Mouse (Mus musculus) limb, embryonic 11.5 days (tissue): ENCODE results near the gene Nbas. TPM values are rescaled to one million over a fixed set of nuclear protein-coding genes. Genes with fewer than 3 reads are reported as not detected.
A peak's percentile ranks its signal among the peaks of the same experiment; 100 is the strongest.

Experiments used
- ATAC-seq: fragments of 200-750 bp; cut with Nextera tagmentation; 2 replicates; pipeline ENCODE4 v1.8.0; 2017; ENCODE audit warnings: low read depth; ENCODE audit not compliant: insufficient number of reproducible peaks, low FRiP score, low TSS enrichment
- DNase-seq: peaks from one replicate; pipeline ENCODE4 v3.0.0-alpha.2; 2015; ENCODE audit warnings: low spot score
- H3K27ac ChIP-seq: fragments of 300-500 bp; sonication (generic); replicated peaks from 2 replicates; pipeline ENCODE4 v1.5.1; 2014; ENCODE audit warnings: low read depth, mild to moderate bottlenecking, low read length
- H3K27me3 ChIP-seq: fragments of 300-500 bp; sonication (generic); 2 replicates; pipeline ENCODE4 v1.6.1; 2014; ENCODE audit warnings: mild to moderate bottlenecking, low read length, mixed read lengths; ENCODE audit not compliant: control insufficient read depth, insufficient read depth
- H3K36me3 ChIP-seq: fragments of 300-500 bp; sonication (generic); 2 replicates; pipeline ENCODE4 v1.6.1; 2014; ENCODE audit warnings: mild to moderate bottlenecking, low read length, moderate library complexity, mixed read lengths; ENCODE audit not compliant: control insufficient read depth, insufficient read depth
- H3K4me1 ChIP-seq: fragments of 300-500 bp; sonication (generic); 2 replicates; pipeline ENCODE4 v1.6.1; 2014; ENCODE audit warnings: low read length, mixed read lengths; ENCODE audit not compliant: control insufficient read depth, insufficient read depth
- H3K4me2 ChIP-seq: fragments of 300-500 bp; sonication (generic); 2 replicates; pipeline ENCODE4 v1.6.1; 2014; ENCODE audit warnings: low read depth, mild to moderate bottlenecking, moderate library complexity; ENCODE audit not compliant: severe bottlenecking
- H3K4me3 ChIP-seq: fragments of 300-500 bp; sonication (generic); 2 replicates; pipeline ENCODE4 v1.5.1; 2014; ENCODE audit warnings: low read depth, low read length
- H3K9ac ChIP-seq: fragments of 300-500 bp; sonication (generic); 2 replicates; pipeline ENCODE4 v1.6.1; 2014; ENCODE audit warnings: mild to moderate bottlenecking, low read length
- H3K9me3 ChIP-seq: fragments of 300-500 bp; sonication (generic); 2 replicates; pipeline ENCODE4 v1.6.1; 2016; ENCODE audit warnings: low read length; ENCODE audit not compliant: control insufficient read depth
- WGBS: fragments of 180-500 bp; shearing (Covaris S2); extraction: QIAGEN DNeasy Blood & Tissue Kit; methylation state at CpG from one replicate; pipeline ENCODE4 v1.1.7; 2014; 5-methylcytosine and 5-hydroxymethylcytosine counted together
- polyA plus RNA-seq: library from polyadenylated mRNA; unstranded; fragments of >200 nt; fragmentation: Nextera tagmentation; extraction: Ambion mirVana; gene quantifications from 2 replicates; pipeline ENCODE4 v1.2.1, GENCODE M21; 2014

Gene Nbas
- polyA plus RNA-seq, 1 experiment from 2014 or later = 16.4 TPM

DNA sequence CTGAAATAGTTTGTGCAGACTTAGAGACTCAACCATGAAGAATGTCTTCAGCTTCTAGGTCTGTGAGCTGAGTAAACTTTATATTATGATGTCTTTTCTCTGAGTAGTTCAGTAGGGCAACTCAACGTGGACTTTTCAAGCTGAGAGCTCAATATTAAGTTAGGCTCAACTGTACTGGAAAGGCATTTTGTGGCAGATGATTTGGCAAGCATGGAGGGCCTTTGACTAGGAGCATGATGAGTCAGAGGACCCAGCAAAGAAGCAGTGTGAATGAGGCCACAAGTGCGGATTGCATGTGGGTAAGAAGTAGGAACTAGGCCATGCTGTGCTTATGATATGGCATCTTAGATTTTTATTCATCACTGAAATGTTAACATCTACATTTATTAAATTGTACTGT lies 205.9 kb downstream of the Nbas start:
- Histone ChIP-seq H3K9me3 (no peaks in the 10 kb centered on the region), H3K27me3 (no peaks in the 10 kb centered on the region), H3K4me3 (no peak overlapping the region), H3K27ac (no peak overlapping the region), H3K4me1 (no peaks in the 10 kb centered on the region), H3K9ac (no peak overlapping the region), H3K36me3 (no peaks in the 10 kb centered on the region), H3K4me2 (no peak overlapping the region)
- DNase-seq (no peak), ATAC-seq (no peak)
- 88% methylated on average over 2 of the region's 2 CpGs for WGBS

DNA sequence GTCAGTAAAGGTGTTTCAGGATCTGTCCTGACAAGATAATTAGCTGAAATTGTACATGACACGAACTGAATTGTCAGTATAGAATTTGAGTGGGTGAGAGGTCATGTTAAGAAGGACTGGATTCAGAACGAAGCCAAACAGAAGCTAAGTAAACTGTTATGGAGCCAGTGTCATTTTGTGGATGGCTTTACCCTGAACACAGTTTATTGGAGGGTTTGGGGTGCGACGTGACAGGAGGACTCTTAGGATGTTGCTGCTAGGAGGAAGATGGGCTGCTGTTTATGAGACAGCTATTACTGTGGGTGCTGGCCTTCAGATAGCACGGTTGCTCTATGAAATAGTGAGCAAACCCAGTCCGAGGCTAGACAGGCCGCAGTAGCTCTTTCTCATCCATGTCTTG lies 210.2 kb downstream of the Nbas start:
- WGBS = 79% methylated on average over 7 of the region's 7 CpGs
- no peak for ATAC-seq
- no peaks in the 10 kb centered on the region for H3K4me1 ChIP-seq

DNA sequence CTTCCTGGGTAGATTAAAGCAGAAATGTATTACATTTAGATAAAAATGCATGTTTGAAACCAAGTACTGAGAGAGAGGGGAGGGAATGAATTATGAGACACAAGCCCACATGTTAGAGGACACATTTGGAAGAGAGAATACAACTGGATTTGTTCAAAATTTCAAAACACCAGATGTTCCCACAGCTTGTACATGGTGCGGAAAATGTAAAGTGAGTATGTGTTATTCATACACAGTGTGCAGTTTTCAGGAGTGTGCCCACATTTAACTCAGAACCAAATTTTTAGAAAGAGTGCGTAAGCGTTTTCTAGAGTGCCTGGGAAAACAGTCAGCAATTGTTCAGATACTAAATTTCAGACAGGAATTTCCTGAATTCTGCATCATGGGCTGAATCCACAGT lies 217.3 kb downstream of the Nbas start:
- Histone ChIP-seq H3K4me3 (no peak overlapping the region), H3K9ac (no peak overlapping the region), H3K4me1 (no peaks in the 10 kb centered on the region), H3K27ac (no peak overlapping the region), H3K36me3 (no peaks in the 10 kb centered on the region), H3K9me3 (no peaks in the 10 kb centered on the region), H3K4me2 (no peak overlapping the region), H3K27me3 (no peaks in the 10 kb centered on the region)
- WGBS = 84% methylated on average over 3 of the region's 3 CpGs
- no peak for ATAC-seq
- DNase-seq = peak; percentile 1

More for the DNA sequence above, 210.2 kb downstream of the Nbas start:
- Histone ChIP-seq H3K27me3 (no peaks in the 10 kb centered on the region), H3K27ac (no peak overlapping the region), H3K4me2 (no peak overlapping the region), H3K9ac (no peak overlapping the region), H3K9me3 (no peaks in the 10 kb centered on the region), H3K4me3 (no peak overlapping the region), H3K36me3 (no peaks in the 10 kb centered on the region)
- DNase-seq = peak; percentile 5

DNA sequence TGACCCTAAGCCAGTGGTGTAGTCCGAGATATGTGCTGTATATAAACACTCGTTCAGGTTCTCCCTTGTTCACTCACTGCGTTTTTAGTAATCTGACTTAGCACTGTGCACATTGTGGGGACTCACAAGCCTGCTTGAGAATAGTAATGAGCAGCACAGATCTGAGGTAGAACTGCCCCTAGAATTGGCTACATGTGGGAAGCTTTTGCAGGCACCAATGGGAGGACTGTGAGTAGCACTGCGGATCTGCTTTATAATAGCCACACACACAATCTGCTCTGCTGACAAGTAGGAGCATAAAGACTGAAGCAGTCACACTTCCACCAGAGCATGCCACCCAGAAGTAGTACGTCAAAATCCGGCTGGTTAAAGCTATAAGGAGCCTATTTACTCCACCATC lies 228.3 kb downstream of the Nbas start:
- H3K27ac ChIP-seq = no peak overlapping the region
- no peak for ATAC-seq
- no peak overlapping the region for H3K4me2 ChIP-seq
- no peaks in the 10 kb centered on the region for H3K36me3 ChIP-seq
- no peaks in the 10 kb centered on the region for H3K4me1 ChIP-seq
- no peak overlapping the region for H3K4me3 ChIP-seq
- H3K9ac ChIP-seq = no peak overlapping the region
- 90% methylated on average over 6 of the region's 6 CpGs for WGBS
- no peak for DNase-seq
- H3K27me3 ChIP-seq = no peaks in the 10 kb centered on the region
- H3K9me3 ChIP-seq = no peaks in the 10 kb centered on the region

DNA sequence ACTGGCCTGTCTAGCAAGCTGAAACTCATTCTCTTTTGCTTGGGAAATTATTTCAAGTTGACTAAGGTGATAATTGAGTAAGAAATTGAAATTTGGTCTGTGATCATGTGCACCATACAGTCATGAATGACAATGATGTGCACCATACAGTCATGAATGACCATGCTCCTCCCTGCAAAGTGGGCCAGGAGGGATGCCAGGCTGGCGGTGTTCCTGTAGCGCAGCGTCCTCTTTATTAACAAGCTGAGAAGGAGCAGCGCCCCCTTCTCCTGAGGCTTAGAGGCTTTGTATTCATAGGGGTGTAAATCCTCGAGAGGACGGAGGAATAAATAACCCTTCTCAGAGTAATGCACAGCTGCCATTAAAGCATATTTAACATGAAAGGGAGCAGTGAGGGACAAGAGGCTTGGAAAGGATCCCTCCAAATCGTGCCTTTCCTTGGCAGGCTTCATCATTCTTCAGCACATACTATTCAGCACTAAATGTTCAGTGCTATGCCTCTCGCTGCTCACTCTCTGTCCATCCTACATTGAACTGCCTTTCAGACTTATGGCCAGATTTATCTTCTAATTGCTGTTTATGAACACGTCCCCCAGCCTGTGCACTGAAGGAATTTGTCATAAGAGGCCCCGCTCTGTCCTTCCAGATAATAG lies 230.4 kb downstream of the Nbas start:
- H3K4me1 ChIP-seq = no peaks in the 10 kb centered on the region
- WGBS = 87% methylated on average over 10 of the region's 10 CpGs
- DNase-seq = no peak
- no peak for ATAC-seq
- H3K9ac ChIP-seq = no peak overlapping the region
- no peaks in the 10 kb centered on the region for H3K9me3 ChIP-seq
- no peak overlapping the region for H3K27ac ChIP-seq
- no peaks in the 10 kb centered on the region for H3K36me3 ChIP-seq
- no peak overlapping the region for H3K4me2 ChIP-seq
- no peaks in the 10 kb centered on the region for H3K27me3 ChIP-seq
- no peak overlapping the region for H3K4me3 ChIP-seq

DNA sequence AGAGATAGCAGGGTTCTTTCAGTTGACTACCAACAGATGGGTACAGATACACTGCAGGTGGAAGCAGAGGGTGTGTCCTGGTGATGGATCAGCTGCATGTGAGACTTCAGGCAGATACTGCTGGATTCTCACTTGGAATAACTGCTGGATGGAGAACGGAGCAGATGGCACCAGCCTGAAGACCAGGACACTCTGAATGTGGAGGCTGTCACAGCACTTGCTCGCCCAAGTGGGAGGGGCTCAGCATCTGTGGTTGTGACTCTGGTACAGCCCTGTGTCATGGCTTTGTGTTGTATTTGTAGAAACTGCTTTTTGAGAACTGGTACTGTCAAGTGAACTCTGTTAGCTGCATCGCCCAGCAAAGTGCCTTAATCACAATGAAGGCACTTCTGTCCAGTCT lies 231.3 kb downstream of the Nbas start:
- Histone ChIP-seq H3K9me3 (no peaks in the 10 kb centered on the region), H3K9ac (no peak overlapping the region), H3K36me3 (no peaks in the 10 kb centered on the region), H3K27me3 (no peaks in the 10 kb centered on the region), H3K27ac (no peak overlapping the region), H3K4me1 (no peaks in the 10 kb centered on the region), H3K4me2 (no peak overlapping the region), H3K4me3 (no peak overlapping the region)
- DNase-seq (no peak), ATAC-seq (no peak)
- 95% methylated on average over 3 of the region's 3 CpGs for WGBS

DNA sequence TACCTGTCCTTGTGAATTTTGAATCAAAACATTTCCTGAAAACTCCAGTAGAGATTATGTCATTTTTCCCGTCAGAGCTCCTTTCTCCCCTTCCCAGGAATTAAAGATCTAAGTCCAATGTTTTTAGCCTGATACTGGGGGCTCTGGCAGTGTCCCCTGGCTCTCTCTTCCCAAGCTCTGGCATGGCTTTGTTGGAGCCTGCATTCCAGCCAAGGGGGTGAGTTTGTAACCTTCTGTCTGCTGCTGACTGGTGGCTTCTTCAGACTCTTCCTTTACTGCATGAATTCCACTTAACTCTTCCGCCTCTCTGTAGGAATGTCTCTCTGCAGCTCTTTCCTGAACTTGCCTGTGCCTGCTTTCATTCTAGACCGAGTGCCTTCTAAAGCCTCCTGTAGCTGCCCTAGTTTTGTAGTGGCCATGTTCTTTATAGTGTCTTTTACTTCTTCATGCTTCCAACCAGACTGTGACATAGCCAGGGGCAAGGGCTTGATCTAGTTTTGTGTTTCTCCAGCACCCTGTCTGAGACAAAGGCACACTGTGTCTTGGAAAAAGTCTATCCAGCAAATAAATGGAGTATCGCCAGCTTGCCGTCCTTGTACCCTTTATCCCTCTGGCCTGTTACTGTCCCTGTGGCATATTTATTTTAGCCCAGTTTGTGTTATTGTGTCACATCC lies 236.0 kb downstream of the Nbas start:
- H3K4me2 ChIP-seq = no peak overlapping the region
- WGBS = 83% methylated on average over 5 of the region's 5 CpGs
- ATAC-seq (no peak), DNase-seq (no peak)
- H3K36me3 ChIP-seq = no peaks in the 10 kb centered on the region
- no peaks in the 10 kb centered on the region for H3K4me1 ChIP-seq
- H3K27ac ChIP-seq = no peak overlapping the region
- H3K4me3 ChIP-seq = no peak overlapping the region
- no peaks in the 10 kb centered on the region for H3K27me3 ChIP-seq
- no peak overlapping the region for H3K9ac ChIP-seq
- no peaks in the 10 kb centered on the region for H3K9me3 ChIP-seq

DNA sequence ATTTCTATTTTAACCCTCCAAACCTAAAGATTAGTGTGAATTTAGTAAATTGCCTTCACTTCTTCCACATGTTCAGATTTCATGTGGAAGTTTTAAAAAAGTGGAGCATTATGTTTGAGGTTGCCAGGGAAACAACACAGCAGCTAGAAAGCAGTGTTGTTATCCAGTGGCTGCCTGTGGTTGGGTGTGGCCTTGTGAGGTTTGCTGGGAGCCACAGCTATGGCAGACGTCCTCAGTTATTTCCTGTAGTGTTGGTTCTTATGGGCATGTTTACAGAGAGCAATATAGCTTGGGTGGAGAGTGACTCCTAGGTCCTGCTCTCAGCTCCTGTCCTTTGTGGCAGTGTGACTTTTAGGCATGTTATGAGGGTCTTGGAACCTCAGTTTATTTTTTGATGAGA lies 249.1 kb downstream of the Nbas start:
- H3K36me3 ChIP-seq = no peaks in the 10 kb centered on the region; the same call in 1 of the 2 replicates
- H3K4me3 ChIP-seq = no peak overlapping the region
- no peaks in the 10 kb centered on the region for H3K4me1 ChIP-seq
- no peak overlapping the region for H3K27ac ChIP-seq
- H3K9ac ChIP-seq = no peak overlapping the region
- no peak for ATAC-seq
- H3K9me3 ChIP-seq = no peaks in the 10 kb centered on the region
- no peak for DNase-seq
- no peaks in the 10 kb centered on the region for H3K27me3 ChIP-seq
- 18% methylated on average over 1 of the region's 1 CpGs for WGBS
- H3K4me2 ChIP-seq = no peak overlapping the region

DNA sequence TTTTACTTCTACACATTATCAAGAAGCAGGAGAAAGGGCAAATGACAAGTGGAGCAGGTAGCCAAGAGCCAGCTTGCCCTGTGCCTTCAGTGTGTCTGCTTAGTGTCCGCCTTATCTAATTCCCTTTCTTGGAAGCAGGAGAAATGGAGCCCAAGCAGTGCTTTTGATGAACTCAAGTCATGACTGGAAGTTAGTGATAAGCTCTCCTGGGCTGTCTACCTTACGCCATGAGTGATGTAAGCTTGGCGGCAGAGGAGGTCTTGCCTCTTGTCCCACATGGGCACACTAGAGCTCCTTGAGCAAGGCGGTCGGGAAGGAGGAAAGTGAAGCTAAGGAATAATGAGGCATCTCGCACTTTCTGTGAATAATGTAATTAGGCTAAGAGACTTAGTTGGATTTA lies 250.5 kb downstream of the Nbas start:
- Histone ChIP-seq H3K4me2 (no peak overlapping the region), H3K4me3 (no peak overlapping the region), H3K36me3 (no peaks in the 10 kb centered on the region), H3K27ac (no peak overlapping the region), H3K9ac (no peak overlapping the region), H3K27me3 (no peaks in the 10 kb centered on the region), H3K9me3 (no peaks in the 10 kb centered on the region), H3K4me1 (no peaks in the 10 kb centered on the region)
- no peak for ATAC-seq
- 94% methylated on average over 6 of the region's 6 CpGs for WGBS
- no peak for DNase-seq
